Mouse (Mus musculus) MEL (cell line): ENCODE results near the gene Sox6. TPM values are rescaled to one million over a fixed set of nuclear protein-coding genes. Genes with fewer than 3 reads are reported as not detected.

ENCODE experiments used
- DNase-seq: peaks from one replicate; pipeline ENCODE4 v3.0.0; 2011; ENCODE audit warnings: low read depth, low spot score
- H3K27ac ChIP-seq: 2 replicates; pipeline ENCODE4 v1.5.1; 2012; ENCODE audit warnings: low read depth, mild to moderate bottlenecking, control low read depth, low read length, moderate library complexity; ENCODE audit not compliant: control insufficient read depth
- H3K27me3 ChIP-seq, 2 experiments: fragments of 150-350 bp in 1 of 2; sonication (generic) in 1 of 2; 2 replicates each; pipeline ENCODE4 v1.6.1; 2012; ENCODE audit warnings: low read length in 2 of 2, mild to moderate bottlenecking in 2 of 2, improper control_type of control experiment in 1 of 2, moderate library complexity in 1 of 2; ENCODE audit not compliant: insufficient read depth in 2 of 2, control insufficient read depth in 1 of 2
- H3K36me3 ChIP-seq, 2 experiments: 2 replicates each; pipeline ENCODE4 v1.6.1; 2012 to 2014; ENCODE audit warnings: low read length in 2 of 2, improper control_type of control experiment in 1 of 2, inconsistent platforms in 1 of 2, mild to moderate bottlenecking in 1 of 2; ENCODE audit not compliant: insufficient read depth in 2 of 2, control insufficient read depth in 1 of 2
- H3K4me1 ChIP-seq, 2 experiments: fragments of 150-350 bp in 1 of 2; sonication (generic) in 1 of 2; 2 replicates each; pipeline ENCODE4 v1.6.1; 2012; ENCODE audit warnings: low read length in 2 of 2, improper control_type of control experiment in 1 of 2, mild to moderate bottlenecking in 1 of 2; ENCODE audit not compliant: insufficient read depth in 2 of 2, control insufficient read depth in 1 of 2
- H3K4me3 ChIP-seq, 2 experiments: fragments of 150-350 bp in 1 of 2; sonication (generic) in 1 of 2; 2 replicates each; pipeline ENCODE4 v1.5.1; 2012; ENCODE audit warnings: low read depth in 2 of 2, low read length in 2 of 2, mild to moderate bottlenecking in 2 of 2, moderate library complexity in 2 of 2, control low read depth in 1 of 2, improper control_type of control experiment in 1 of 2; ENCODE audit not compliant: control insufficient read depth in 1 of 2, insufficient read depth in 1 of 2
- H3K79me2 ChIP-seq: 2 replicates; pipeline ENCODE4 v1.6.1; 2012; ENCODE audit warnings: mild to moderate bottlenecking, low read length, moderate library complexity; ENCODE audit not compliant: control insufficient read depth, poor library complexity, insufficient read depth
- H3K9ac ChIP-seq: 2 replicates; pipeline ENCODE4 v1.6.1; 2012; ENCODE audit warnings: low read depth, mild to moderate bottlenecking, control low read depth, low read length, moderate library complexity; ENCODE audit not compliant: control insufficient read depth, poor library complexity, severe bottlenecking
- H3K9me3 ChIP-seq: fragments of 150-350 bp; sonication (generic); replicated peaks from 2 replicates; pipeline ENCODE4 v1.6.1; 2012; ENCODE audit warnings: mild to moderate bottlenecking, low read length, improper control_type of control experiment, moderate library complexity; ENCODE audit not compliant: insufficient read depth
- BHLHE40 ChIP-seq: IDR thresholded peaks from 2 replicates; pipeline ENCODE4 v1.6.1; 2012; ENCODE audit warnings: low read depth, mild to moderate bottlenecking, inconsistent platforms, low read length, improper control_type of control experiment, borderline replicate concordance
- CTCF ChIP-seq, 3 experiments: IDR thresholded peaks in 2 of 3; conservative IDR thresholded peaks in 1 of 3; 2 replicates each; pipeline ENCODE4 v1.5.1; 2011 to 2012; ENCODE audit warnings: low read length in 3 of 3, low read depth in 2 of 3, mild to moderate bottlenecking in 2 of 3, improper control_type of control experiment in 1 of 3, inconsistent platforms in 1 of 3, mixed read lengths in 1 of 3, moderate library complexity in 1 of 3; ENCODE audit not compliant: control insufficient read depth in 1 of 3, insufficient read depth in 1 of 3, poor library complexity in 1 of 3, severe bottlenecking in 1 of 3
- EP300 ChIP-seq, 2 experiments: IDR thresholded peaks; 2 replicates each; pipeline ENCODE4 v1.6.1; 2011; ENCODE audit warnings: improper control_type of control experiment in 2 of 2, low read length in 2 of 2, low read depth in 1 of 2, mild to moderate bottlenecking in 1 of 2
- ETS1 ChIP-seq: IDR thresholded peaks from 2 replicates; pipeline ENCODE4 v1.6.1; 2012; ENCODE audit warnings: low read depth, mild to moderate bottlenecking, inconsistent platforms, low read length, improper control_type of control experiment, moderate library complexity
- GATA1 ChIP-seq: IDR thresholded peaks from 2 replicates; pipeline ENCODE4 v1.6.1; 2011; ENCODE audit warnings: low read depth, low read length, improper control_type of control experiment
- HCFC1 ChIP-seq: IDR thresholded peaks from 2 replicates; pipeline ENCODE4 v1.6.1; 2012; ENCODE audit warnings: low read depth, mild to moderate bottlenecking, inconsistent platforms, low read length, improper control_type of control experiment, moderate library complexity
- MAFK ChIP-seq: IDR thresholded peaks from 2 replicates; pipeline ENCODE4 v1.6.1; 2011; ENCODE audit warnings: low read depth, mild to moderate bottlenecking, low read length, improper control_type of control experiment, borderline replicate concordance
- MAZ ChIP-seq: IDR thresholded peaks from 2 replicates; pipeline ENCODE4 v1.6.1; 2012; ENCODE audit warnings: low read depth, mild to moderate bottlenecking, inconsistent platforms, low read length, improper control_type of control experiment
- MYB ChIP-seq: IDR thresholded peaks from 2 replicates; pipeline ENCODE4 v1.6.1; 2011; ENCODE audit warnings: mild to moderate bottlenecking, low read depth, low read length, improper control_type of control experiment
- POLR2A ChIP-seq, 2 experiments: IDR thresholded peaks; 2 replicates each; pipeline ENCODE4 v1.6.1; 2011 to 2012; ENCODE audit warnings: low read length in 2 of 2, mild to moderate bottlenecking in 2 of 2, control low read depth in 1 of 2, improper control_type of control experiment in 1 of 2, low read depth in 1 of 2, moderate library complexity in 1 of 2; ENCODE audit not compliant: control insufficient read depth in 1 of 2, insufficient read depth in 1 of 2, poor library complexity in 1 of 2
- SMC3 ChIP-seq: IDR thresholded peaks from 2 replicates; pipeline ENCODE4 v1.6.1; 2011; ENCODE audit warnings: low read depth, low read length, improper control_type of control experiment
- TCF12 ChIP-seq: IDR thresholded peaks from 2 replicates; pipeline ENCODE4 v1.6.1; 2014; ENCODE audit warnings: low read depth, mild to moderate bottlenecking, inconsistent platforms, low read length, improper control_type of control experiment, moderate library complexity
- USF1 ChIP-seq: IDR thresholded peaks from 2 replicates; pipeline ENCODE4 v1.6.1; 2014; ENCODE audit warnings: low read depth, mild to moderate bottlenecking, inconsistent platforms, low read length, improper control_type of control experiment, moderate library complexity
- ZKSCAN1 ChIP-seq: IDR thresholded peaks from 2 replicates; pipeline ENCODE4 v1.6.1; 2012; ENCODE audit warnings: low read depth, mild to moderate bottlenecking, inconsistent platforms, low read length, improper control_type of control experiment, moderate library complexity
- ZNF384 ChIP-seq: IDR thresholded peaks from 2 replicates; pipeline ENCODE4 v1.6.1; 2012; ENCODE audit warnings: low read depth, mild to moderate bottlenecking, inconsistent platforms, low read length, improper control_type of control experiment
- polyA plus RNA-seq, 2 experiments: library from polyadenylated mRNA; stranded (reverse) in 1 of 2; unstranded in 1 of 2; fragments of >175 nt in 1 of 2; fragments of >200 nt in 1 of 2; gene quantifications; 2 replicates each; pipeline versions ENCODE4 v1.2.1 to v1.2.4; 2012; ENCODE audit warnings: low replicate concordance in 2 of 2, low read depth in 1 of 2; ENCODE audit not compliant: insufficient read length in 2 of 2, insufficient read depth in 1 of 2, missing spikeins in 1 of 2
- total RNA-seq: library from RNA; depleted of rRNA; stranded (reverse); fragments of 300-350 nt; gene quantifications from 2 replicates; pipeline ENCODE4 v1.2.3, GENCODE M21; 2012

Sox6 gene
- total and polyA plus RNA-seq, 3 experiments: 2.6 to 4.6 TPM; not detected in 1

DNA sequence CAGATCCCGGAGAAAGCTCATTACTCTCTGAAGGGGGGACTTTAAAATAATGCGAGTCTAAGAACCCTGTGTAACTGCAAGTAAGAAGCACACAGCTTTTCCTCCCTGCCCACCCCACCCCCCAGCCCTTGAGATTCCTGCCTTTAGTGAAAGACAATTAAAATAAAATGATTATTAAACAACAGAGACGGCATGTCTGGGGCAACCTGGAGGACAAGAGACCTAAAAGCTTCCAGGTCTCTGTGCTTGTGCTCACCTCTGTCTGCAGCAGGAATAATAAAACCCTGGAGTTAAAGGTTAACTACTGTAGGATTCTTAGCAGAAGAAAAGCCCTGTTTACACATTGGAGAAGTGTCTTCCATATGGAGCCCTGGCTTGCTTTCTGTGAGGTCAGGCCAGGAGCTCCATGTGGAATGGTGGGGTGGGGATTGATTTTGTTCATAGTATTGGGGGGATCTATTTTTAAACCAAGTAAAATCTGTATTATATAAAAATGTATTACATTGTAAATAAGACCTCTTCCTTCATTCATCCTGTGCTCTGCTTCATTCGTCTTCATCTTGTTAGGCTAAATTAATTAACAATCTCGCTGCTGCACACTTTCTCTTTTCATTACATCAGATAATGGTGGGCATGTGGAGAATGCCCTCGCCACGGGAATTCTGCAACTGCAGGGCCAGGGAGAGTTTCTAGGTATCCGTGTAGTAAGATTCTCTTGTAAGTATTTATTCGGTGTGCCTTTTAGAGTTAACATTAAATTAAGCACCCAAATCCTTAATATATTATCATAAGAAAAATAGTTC is 171.7 kb downstream of the Sox6 start:
- DNase-seq: no peak
- H3K4me1 ChIP-seq: peaks cover 2 to 3% of the 10 kb centered on the region in 2 experiments; a peak in 3 of 4 replicates
- H3K27ac ChIP-seq: no peak overlapping the region
- peaks cover 0 to 6% of the 10 kb centered on the region in 2 experiments; a peak in 2 of 4 replicates for H3K36me3 ChIP-seq
- no peaks in the 10 kb centered on the region for H3K9me3 ChIP-seq
- H3K9ac ChIP-seq: no peak overlapping the region
- H3K27me3 ChIP-seq: no peaks in the 10 kb centered on the region
- no peak for TF ChIP-seq POLR2A (IDR thresholded peaks at IDR 0.05; ENCODE audit: control insufficient read depth in 1 of 2, insufficient read depth in 1 of 2, low read depth in 1 of 2, low read length in 2 of 2, poor library complexity in 1 of 2)
- TF ChIP-seq HCFC1: no peak
- no peak for TF ChIP-seq CTCF (IDR thresholded peaks at IDR 0.05 in 2 of 3, conservative IDR thresholded peaks at IDR 0.05 in 1 of 3; ENCODE audit: control insufficient read depth in 1 of 3, insufficient read depth in 1 of 3, low read depth in 2 of 3, low read length in 3 of 3, poor library complexity in 1 of 3, severe bottlenecking in 1 of 3)
- TF ChIP-seq ZKSCAN1: no peak
- TF ChIP-seq MYB: no peak
- no peak for TF ChIP-seq BHLHE40
- no peak for TF ChIP-seq MAFK
- TF ChIP-seq ZNF384: no peak
- 0 out of 4 replicates have a peak overlapping the region, but pooled peaks of 1 of the 2 experiments have one; percentile 12 for H3K4me3 ChIP-seq
- H3K79me2 ChIP-seq: no peaks in the 10 kb centered on the region

DNA sequence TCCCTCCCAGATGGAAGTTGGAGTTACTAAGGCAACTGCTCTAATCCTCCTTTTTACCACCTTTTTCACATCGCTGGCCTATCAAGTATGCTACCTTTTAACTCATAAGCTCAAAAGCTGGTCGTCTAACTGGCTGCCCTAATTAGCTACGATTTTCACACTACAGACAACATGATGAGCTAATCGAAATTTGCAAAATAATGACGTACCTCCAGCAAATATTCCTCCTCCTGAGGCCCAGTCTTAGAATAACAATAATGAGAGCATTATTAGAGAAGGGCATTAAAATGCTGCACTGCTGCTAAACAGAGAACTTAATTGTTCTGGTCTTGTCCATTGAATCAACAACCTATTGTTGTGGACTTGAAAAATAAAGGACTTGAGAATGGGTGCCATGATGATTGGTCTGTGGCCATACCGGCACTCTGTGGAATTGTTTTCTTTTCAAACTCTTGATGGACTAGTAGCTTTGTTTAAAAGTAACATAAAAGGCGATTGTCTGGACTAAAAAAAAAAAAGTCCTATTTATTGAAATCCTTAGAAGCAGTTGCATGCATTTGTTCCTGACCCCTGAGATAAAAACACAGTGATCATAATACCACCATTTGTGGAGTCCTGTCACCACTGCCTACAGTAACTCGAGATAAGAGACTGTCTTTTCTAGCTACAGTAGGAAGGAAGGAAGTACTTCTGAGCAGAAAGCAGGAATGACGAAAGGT is 172.5 kb downstream of the Sox6 start:
- no peaks in the 10 kb centered on the region for H3K9me3 ChIP-seq
- no peak overlapping the region for H3K27ac ChIP-seq
- peaks cover 2 to 3% of the 10 kb centered on the region in 2 experiments; a peak in 3 of 4 replicates for H3K4me1 ChIP-seq
- no peaks in the 10 kb centered on the region for H3K79me2 ChIP-seq
- H3K4me3 ChIP-seq: 0 out of 4 replicates have a peak overlapping the region, but pooled peaks of 1 of the 2 experiments have one; percentile 12
- no peak for DNase-seq
- no peaks in the 10 kb centered on the region for H3K27me3 ChIP-seq
- TF ChIP-seq SMC3: no peak
- TF ChIP-seq EP300 (IDR thresholded peaks at IDR 0.05; ENCODE audit: low read depth in 1 of 2, low read length in 2 of 2): peak in 1 of 2 experiments; percentile 28; a peak in 1 of 4 replicates
- no peak for TF ChIP-seq ETS1
- no peak for TF ChIP-seq MAZ
- no peak for TF ChIP-seq CTCF (IDR thresholded peaks at IDR 0.05 in 2 of 3, conservative IDR thresholded peaks at IDR 0.05 in 1 of 3; ENCODE audit: control insufficient read depth in 1 of 3, insufficient read depth in 1 of 3, low read depth in 2 of 3, low read length in 3 of 3, poor library complexity in 1 of 3, severe bottlenecking in 1 of 3)
- TF ChIP-seq ZNF384: peak; percentile 34; the same call in 1 of the 2 replicates
- no peak for TF ChIP-seq USF1
- TF ChIP-seq GATA1: 0 out of 2 replicates have a peak, but pooled peaks have one; percentile 26
- TF ChIP-seq TCF12: 0 out of 2 replicates have a peak, but pooled peaks have one; percentile 15
- no peak overlapping the region for H3K9ac ChIP-seq
- H3K36me3 ChIP-seq: peaks cover 0 to 6% of the 10 kb centered on the region in 2 experiments; a peak in 2 of 4 replicates
